Mouse (Mus musculus): ENCODE measurements around the gene Fcgrt. TPM values are rescaled to one million over a fixed set of nuclear protein-coding genes. Genes with fewer than 3 reads are reported as not detected.
"Not testable (repeated sequence)": the region's sequence is repeated elsewhere in the genome, so short reads cannot be mapped to it uniquely, and the experiment has no call there.

Gene Fcgrt
- polyA plus RNA-seq (2014; fragmentation: Nextera tagmentation; extraction: Ambion mirVana), result 4.8 and 21.8 TPM in 2 replicates

GRCm38 (mm10) chr7:45103652-45104180, at the start of gene Fcgrt:
TSS of gene Fcgrt (minus strand) at chr7:45103851.
- DNase-seq (no peak), ATAC-seq (ENCODE audit: low FRiP score, low TSS enrichment) (no peak)
- no peaks in the 10 kb centered on the region for H3K9me3 ChIP-seq (ENCODE audit: control insufficient read depth, low read length)
- H3K9ac ChIP-seq (replicated peaks; ENCODE audit: low read length), result no peak within 1 kb of the TSS
- no peaks in the 10 kb centered on the region for H3K36me3 ChIP-seq (ENCODE audit: control insufficient read depth, insufficient read depth, low read length)
- H3K4me1 ChIP-seq (ENCODE audit: control insufficient read depth, insufficient read depth, low read length), result no peaks in the 10 kb centered on the region
- WGBS, result 79% methylated on average over 7 of the region's 7 CpGs
- no peak within 1 kb of the TSS for H3K27ac ChIP-seq (replicated peaks; ENCODE audit: low read depth, low read length)
- H3K4me2 ChIP-seq (ENCODE audit: low read length), result no peak within 1 kb of the TSS
- H3K27me3 ChIP-seq (ENCODE audit: control insufficient read depth, insufficient read depth, low read length), result no peaks in the 10 kb centered on the region
- no peak within 1 kb of the TSS for H3K4me3 ChIP-seq (replicated peaks; ENCODE audit: low read depth, low read length)

GRCm38 (mm10) chr7:45153052-45153451, 49.4 kb upstream of the Fcgrt start:
- DNase-seq; H3K4me2 ChIP-seq (ENCODE audit: low read length); H3K9me3 ChIP-seq (ENCODE audit: control insufficient read depth, low read length); H3K36me3 ChIP-seq (ENCODE audit: control insufficient read depth, insufficient read depth, low read length); H3K9ac ChIP-seq (replicated peaks; ENCODE audit: low read length); H3K27me3 ChIP-seq (ENCODE audit: control insufficient read depth, insufficient read depth, low read length); ATAC-seq (ENCODE audit: low FRiP score, low TSS enrichment); H3K4me3 ChIP-seq (replicated peaks; ENCODE audit: low read depth, low read length); H3K27ac ChIP-seq (replicated peaks; ENCODE audit: low read depth, low read length): not testable (repeated sequence)
- peaks cover 14% of the 10 kb centered on the region for H3K4me1 ChIP-seq (ENCODE audit: control insufficient read depth, insufficient read depth, low read length)
- WGBS, result 89% methylated on average over 2 of the region's 2 CpGs

GRCm38 (mm10) chr7:45151303-45151702, 47.7 kb upstream of the Fcgrt start:
- WGBS, result 74% methylated on average over 11 of the region's 11 CpGs
- no peaks in the 10 kb centered on the region for H3K27me3 ChIP-seq (ENCODE audit: control insufficient read depth, insufficient read depth, low read length)
- ATAC-seq (ENCODE audit: low FRiP score, low TSS enrichment) (no peak), DNase-seq (no peak)
- H3K4me1 ChIP-seq (ENCODE audit: control insufficient read depth, insufficient read depth, low read length), result peaks cover 14% of the 10 kb centered on the region
- no peaks in the 10 kb centered on the region for H3K9me3 ChIP-seq (ENCODE audit: control insufficient read depth, low read length)
- H3K4me3 ChIP-seq (replicated peaks; ENCODE audit: low read depth, low read length), result no peak overlapping the region
- H3K9ac ChIP-seq (replicated peaks; ENCODE audit: low read length), result no peak overlapping the region
- no peak overlapping the region for H3K27ac ChIP-seq (replicated peaks; ENCODE audit: low read depth, low read length)
- no peak overlapping the region for H3K4me2 ChIP-seq (ENCODE audit: low read length)
- H3K36me3 ChIP-seq (ENCODE audit: control insufficient read depth, insufficient read depth, low read length), result peaks cover 1% of the 10 kb centered on the region; the same call in 1 of the 2 replicates

- Histone ChIP-seq H3K4me1 (ENCODE audit: control insufficient read depth, insufficient read depth, low read length) (peaks cover 11% of the 10 kb centered on the region), H3K36me3 (ENCODE audit: control insufficient read depth, insufficient read depth, low read length) (peaks cover 11% of the 10 kb centered on the region; the same call in 1 of the 2 replicates), H3K4me2 (ENCODE audit: low read length) (no peak overlapping the region), H3K27me3 (ENCODE audit: control insufficient read depth, insufficient read depth, low read length) (no peaks in the 10 kb centered on the region), H3K9ac (replicated peaks; ENCODE audit: low read length) (peak overlapping the region; percentile 23; the same call in 1 of the 2 replicates), H3K4me3 (replicated peaks; ENCODE audit: low read depth, low read length) (no peak overlapping the region), H3K9me3 (ENCODE audit: control insufficient read depth, low read length) (no peaks in the 10 kb centered on the region), H3K27ac (replicated peaks; ENCODE audit: low read depth, low read length) (no peak overlapping the region)
- DNase-seq, result no peak
- WGBS, result 79% methylated on average over 4 of the region's 4 CpGs
- ATAC-seq (ENCODE audit: low FRiP score, low TSS enrichment), result no peak
Observed at GRCm38 (mm10) chr7:45150321-45150720, 46.7 kb upstream of the Fcgrt start.

GRCm38 (mm10) chr7:45149545-45149944, 45.9 kb upstream of the Fcgrt start:
- H3K27ac ChIP-seq (replicated peaks; ENCODE audit: low read depth, low read length), result no peak overlapping the region

GRCm38 (mm10) chr7:45148534-45149098, 45.0 kb upstream of the Fcgrt start:
- Histone ChIP-seq H3K36me3 (ENCODE audit: control insufficient read depth, insufficient read depth, low read length) (peaks cover 22% of the 10 kb centered on the region), H3K9me3 (ENCODE audit: control insufficient read depth, low read length) (no peaks in the 10 kb centered on the region), H3K9ac (replicated peaks; ENCODE audit: low read length) (no peak overlapping the region), H3K27ac (replicated peaks; ENCODE audit: low read depth, low read length) (no peak overlapping the region), H3K4me3 (replicated peaks; ENCODE audit: low read depth, low read length) (no peak overlapping the region), H3K27me3 (ENCODE audit: control insufficient read depth, insufficient read depth, low read length) (no peaks in the 10 kb centered on the region), H3K4me1 (ENCODE audit: control insufficient read depth, insufficient read depth, low read length) (peaks cover 3% of the 10 kb centered on the region; the same call in 1 of the 2 replicates), H3K4me2 (ENCODE audit: low read length) (no peak overlapping the region)
- DNase-seq (no peak), ATAC-seq (ENCODE audit: low FRiP score, low TSS enrichment) (no peak)
- WGBS, result 69% methylated on average over 4 of the region's 4 CpGs

More at GRCm38 (mm10) chr7:45149545-45149944, 45.9 kb upstream of the Fcgrt start:
- H3K9me3 ChIP-seq (ENCODE audit: control insufficient read depth, low read length), result no peaks in the 10 kb centered on the region
- H3K36me3 ChIP-seq (ENCODE audit: control insufficient read depth, insufficient read depth, low read length), result peaks cover 15% of the 10 kb centered on the region; the same call in 1 of the 2 replicates
- H3K4me3 ChIP-seq (replicated peaks; ENCODE audit: low read depth, low read length), result no peak overlapping the region
- H3K4me2 ChIP-seq (ENCODE audit: low read length), result no peak overlapping the region
- ATAC-seq (ENCODE audit: low FRiP score, low TSS enrichment) (no peak), DNase-seq (no peak)
- no peak overlapping the region for H3K9ac ChIP-seq (replicated peaks; ENCODE audit: low read length)
- H3K4me1 ChIP-seq (ENCODE audit: control insufficient read depth, insufficient read depth, low read length), result peaks cover 5% of the 10 kb centered on the region; the same call in 1 of the 2 replicates
- WGBS, result 13% methylated on average over 6 of the region's 6 CpGs
- H3K27me3 ChIP-seq (ENCODE audit: control insufficient read depth, insufficient read depth, low read length), result no peaks in the 10 kb centered on the region

- Histone ChIP-seq H3K4me2 (ENCODE audit: low read length) (no peak overlapping the region), H3K27ac (replicated peaks; ENCODE audit: low read depth, low read length) (no peak overlapping the region), H3K27me3 (ENCODE audit: control insufficient read depth, insufficient read depth, low read length) (no peaks in the 10 kb centered on the region), H3K4me3 (replicated peaks; ENCODE audit: low read depth, low read length) (no peak overlapping the region), H3K36me3 (ENCODE audit: control insufficient read depth, insufficient read depth, low read length) (peaks cover 27% of the 10 kb centered on the region), H3K4me1 (ENCODE audit: control insufficient read depth, insufficient read depth, low read length) (no peaks in the 10 kb centered on the region), H3K9me3 (ENCODE audit: control insufficient read depth, low read length) (no peaks in the 10 kb centered on the region), H3K9ac (replicated peaks; ENCODE audit: low read length) (no peak overlapping the region)
- ATAC-seq (ENCODE audit: low FRiP score, low TSS enrichment) (no peak), DNase-seq (no peak)
- 93% methylated on average over 11 of the region's 11 CpGs for WGBS
Observed at GRCm38 (mm10) chr7:45147899-45148298, 44.2 kb upstream of the Fcgrt start.

- WGBS, result 95% methylated on average over 11 of the region's 11 CpGs
- no peak overlapping the region for H3K4me3 ChIP-seq (replicated peaks; ENCODE audit: low read depth, low read length)
- H3K36me3 ChIP-seq (ENCODE audit: control insufficient read depth, insufficient read depth, low read length), result peaks cover 27% of the 10 kb centered on the region
- no peaks in the 10 kb centered on the region for H3K27me3 ChIP-seq (ENCODE audit: control insufficient read depth, insufficient read depth, low read length)
- no peak overlapping the region for H3K27ac ChIP-seq (replicated peaks; ENCODE audit: low read depth, low read length)
- ATAC-seq (ENCODE audit: low FRiP score, low TSS enrichment) (no peak), DNase-seq (no peak)
- H3K4me1 ChIP-seq (ENCODE audit: control insufficient read depth, insufficient read depth, low read length), result no peaks in the 10 kb centered on the region
- no peaks in the 10 kb centered on the region for H3K9me3 ChIP-seq (ENCODE audit: control insufficient read depth, low read length)
- no peak overlapping the region for H3K9ac ChIP-seq (replicated peaks; ENCODE audit: low read length)
- no peak overlapping the region for H3K4me2 ChIP-seq (ENCODE audit: low read length)
Observed at GRCm38 (mm10) chr7:45147267-45147666, 43.6 kb upstream of the Fcgrt start.

GRCm38 (mm10) chr7:45145460-45145859, 41.8 kb upstream of the Fcgrt start:
- H3K9me3 ChIP-seq (ENCODE audit: control insufficient read depth, low read length), result no peaks in the 10 kb centered on the region
- H3K4me1 ChIP-seq (ENCODE audit: control insufficient read depth, insufficient read depth, low read length), result no peaks in the 10 kb centered on the region
- H3K9ac ChIP-seq (replicated peaks; ENCODE audit: low read length), result no peak overlapping the region
- H3K36me3 ChIP-seq (ENCODE audit: control insufficient read depth, insufficient read depth, low read length), result peaks cover 27% of the 10 kb centered on the region
- H3K4me3 ChIP-seq (replicated peaks; ENCODE audit: low read depth, low read length), result no peak overlapping the region
- ATAC-seq (ENCODE audit: low FRiP score, low TSS enrichment) (no peak), DNase-seq (no peak)
- H3K27me3 ChIP-seq (ENCODE audit: control insufficient read depth, insufficient read depth, low read length), result no peaks in the 10 kb centered on the region
- no peak overlapping the region for H3K27ac ChIP-seq (replicated peaks; ENCODE audit: low read depth, low read length)
- WGBS, result 94% methylated on average over 8 of the region's 8 CpGs
- H3K4me2 ChIP-seq (ENCODE audit: low read length), result no peak overlapping the region
